Mouse (Mus musculus): ENCODE data around the gene Tnfrsf25.

Tnfrsf25 gene

DNA sequence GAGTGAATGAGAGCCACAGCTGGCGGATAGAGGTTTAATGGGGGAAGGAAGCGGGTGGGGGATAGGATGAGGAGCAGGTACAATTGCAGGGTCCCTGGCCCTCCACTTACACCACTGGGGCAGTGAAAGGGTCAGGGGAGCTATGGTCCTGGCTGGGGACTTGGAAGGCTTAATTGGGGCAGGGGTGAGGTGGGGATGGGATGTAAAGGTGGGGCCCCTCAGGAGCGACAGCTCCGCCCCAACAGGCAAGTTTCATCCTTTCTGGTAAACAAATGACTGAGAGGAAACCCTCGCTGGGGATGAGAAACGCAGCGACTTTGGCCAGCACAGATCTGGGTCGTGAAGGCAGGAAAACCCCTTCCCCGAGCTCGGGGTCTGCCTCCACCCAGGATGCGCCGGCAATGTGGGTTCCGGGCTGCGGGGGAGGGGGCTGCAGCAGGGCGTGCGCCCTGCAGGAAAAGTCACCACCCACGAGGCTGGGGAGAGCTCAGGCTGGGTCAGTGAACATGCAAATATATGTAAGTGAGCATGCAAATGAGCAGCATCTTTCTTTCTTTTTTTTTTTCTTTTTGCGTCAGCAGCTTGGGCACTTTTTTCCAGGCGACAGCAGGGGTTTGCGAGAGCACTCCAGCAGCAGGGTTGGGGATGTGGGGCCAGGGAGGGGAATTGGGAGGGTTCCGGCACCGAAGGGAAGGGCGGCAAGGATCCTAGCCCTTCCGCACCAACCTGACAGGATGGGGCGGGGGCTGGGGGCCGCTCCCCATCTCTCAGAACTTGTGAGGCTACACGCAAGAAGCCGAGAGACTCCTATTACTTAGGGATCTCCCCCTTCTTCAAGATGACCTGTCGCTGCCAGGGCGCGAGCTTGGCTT is 4.8 kb downstream of the Tnfrsf25 start:
- DNase-seq (ENCODE audit: low spot score in 2 of 2) = peak in 1 of 2 experiments; percentile 44

DNA sequence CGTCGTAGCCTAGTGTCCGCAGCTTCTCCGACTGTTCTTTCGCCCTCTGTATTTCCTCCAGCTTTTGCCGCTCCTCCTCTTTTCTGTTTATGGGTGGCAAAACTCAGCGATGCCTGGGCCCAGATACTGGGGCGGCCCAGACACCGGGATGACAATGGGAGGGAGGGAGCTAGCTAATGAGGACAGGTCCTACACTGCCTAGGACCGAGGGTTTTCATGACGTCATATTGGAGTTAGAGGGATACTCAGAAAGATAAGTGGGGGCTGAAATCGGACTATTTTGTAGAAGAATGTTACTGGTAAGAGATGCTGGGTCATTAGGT is 5.4 kb downstream of the Tnfrsf25 start:
- DNase-seq (ENCODE audit: low spot score in 2 of 2) = no peak

DNA sequence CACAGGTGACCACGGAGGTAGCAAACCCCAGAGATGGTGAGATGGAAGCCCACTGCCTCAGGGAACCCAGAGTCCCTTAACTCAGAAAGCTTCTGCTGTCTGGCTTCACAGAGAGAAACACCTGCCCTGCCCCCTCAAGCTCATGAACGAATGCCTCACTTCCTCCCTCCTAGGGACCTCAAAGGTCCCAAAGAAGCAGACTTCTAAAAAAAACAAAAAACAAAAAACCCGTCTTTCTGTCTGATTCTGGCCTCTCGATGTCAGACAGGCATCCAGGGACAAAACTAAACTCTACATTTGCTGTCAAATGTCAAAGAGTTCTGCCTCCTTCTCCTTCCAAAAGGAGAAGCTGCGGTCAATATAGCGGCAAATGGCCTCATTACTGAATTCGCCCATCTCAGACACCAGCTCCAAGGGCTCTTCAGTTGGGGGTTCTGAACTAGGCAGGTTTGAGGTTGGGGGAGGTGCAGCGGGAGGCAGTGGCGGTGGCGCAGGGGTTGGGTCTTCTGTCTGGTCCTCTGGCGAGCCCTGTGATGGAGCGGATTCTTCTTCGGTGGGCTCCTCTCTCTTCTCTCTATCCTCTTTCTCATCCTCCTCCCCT is 8.7 kb downstream of the Tnfrsf25 start:
- DNase-seq (ENCODE audit: low spot score in 2 of 2) = no peak

DNA sequence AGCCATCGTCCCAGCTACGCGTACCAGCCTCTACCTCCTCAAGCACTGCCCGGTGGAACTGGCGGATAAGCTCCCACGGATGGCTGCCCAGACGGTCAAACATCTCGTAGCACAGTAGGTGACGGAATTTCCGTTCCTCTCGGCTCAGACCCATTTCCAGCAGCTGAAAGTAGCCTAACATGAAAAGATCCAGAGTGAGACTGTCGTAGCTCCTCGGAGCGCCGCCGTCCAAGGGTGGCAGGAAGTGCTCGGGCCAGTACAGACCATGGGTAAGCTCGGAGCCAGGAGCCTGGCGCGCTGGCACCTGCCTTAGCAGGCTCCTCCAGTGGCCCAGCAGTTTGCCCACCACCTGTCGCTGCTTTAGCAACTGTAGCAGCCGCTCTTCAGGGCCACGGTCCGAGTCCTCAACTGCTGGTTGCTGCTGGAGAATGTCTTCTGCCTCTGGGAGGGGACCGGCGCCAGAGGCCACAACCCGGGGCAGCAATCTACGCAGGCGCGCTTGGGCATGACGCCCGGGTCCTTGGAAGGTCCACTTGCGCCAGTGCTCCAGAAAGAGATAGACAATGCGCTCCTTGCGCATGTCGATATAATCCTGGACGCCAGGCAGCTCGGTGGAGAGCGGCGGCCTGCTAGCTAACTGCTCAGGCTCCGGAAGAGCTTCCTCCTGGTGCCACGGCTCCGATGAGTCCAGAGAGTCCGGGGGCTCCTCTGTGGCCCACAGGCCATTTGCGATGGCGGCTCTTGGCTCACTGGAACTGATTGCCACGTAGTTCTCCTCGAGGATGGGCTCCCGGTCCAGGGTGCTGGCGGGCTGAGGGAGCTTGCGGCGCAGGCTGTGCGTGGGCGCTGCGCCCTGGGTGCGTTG is 9.7 kb downstream of the Tnfrsf25 start:
- no peak for DNase-seq (ENCODE audit: low spot score in 2 of 2)

DNA sequence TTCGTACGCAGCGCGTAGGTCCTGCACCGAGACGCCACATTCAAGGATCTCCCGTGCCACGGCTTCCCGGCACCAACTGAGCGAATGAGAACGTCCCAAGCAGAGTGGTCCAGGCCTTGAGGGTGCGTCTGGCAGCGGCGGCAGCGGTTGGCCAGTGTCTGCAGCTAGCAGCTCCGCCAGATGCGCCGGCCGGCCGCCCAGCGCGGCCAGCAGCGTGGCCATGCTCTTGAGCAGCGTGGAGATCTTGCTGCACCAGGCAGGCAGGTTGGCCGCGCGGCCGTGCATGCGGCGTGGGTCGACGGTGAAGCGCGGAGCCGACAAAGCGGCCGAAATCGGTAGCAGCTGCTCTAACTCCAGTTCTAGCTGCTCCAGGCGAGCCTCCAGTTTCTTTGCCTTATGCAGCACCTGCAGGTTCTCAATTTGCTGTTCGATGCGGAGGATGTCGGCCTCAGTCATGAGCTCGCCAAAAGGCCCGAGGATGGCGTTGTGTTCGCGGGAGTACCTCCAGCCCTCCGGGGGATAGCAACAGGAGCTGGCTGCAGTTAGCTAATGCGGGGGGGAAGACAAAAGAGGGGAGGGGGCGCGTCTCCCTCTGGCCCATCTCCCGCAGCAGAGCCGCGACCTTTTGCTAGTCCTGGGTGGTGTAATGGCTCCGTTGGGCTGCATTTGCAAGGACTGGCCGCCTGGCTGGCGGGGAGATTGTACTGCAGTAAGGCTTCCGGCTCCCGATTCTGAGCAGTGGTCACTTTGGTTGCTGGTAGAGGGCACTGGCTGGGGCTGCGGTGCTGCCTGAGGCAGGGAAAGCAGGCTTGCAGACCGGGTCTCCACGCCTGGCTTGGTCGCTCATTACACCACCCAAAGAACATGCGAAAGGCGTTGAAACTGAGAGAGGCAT is 10.5 kb downstream of the Tnfrsf25 start:
- no peak for DNase-seq (ENCODE audit: low spot score in 2 of 2)

DNA sequence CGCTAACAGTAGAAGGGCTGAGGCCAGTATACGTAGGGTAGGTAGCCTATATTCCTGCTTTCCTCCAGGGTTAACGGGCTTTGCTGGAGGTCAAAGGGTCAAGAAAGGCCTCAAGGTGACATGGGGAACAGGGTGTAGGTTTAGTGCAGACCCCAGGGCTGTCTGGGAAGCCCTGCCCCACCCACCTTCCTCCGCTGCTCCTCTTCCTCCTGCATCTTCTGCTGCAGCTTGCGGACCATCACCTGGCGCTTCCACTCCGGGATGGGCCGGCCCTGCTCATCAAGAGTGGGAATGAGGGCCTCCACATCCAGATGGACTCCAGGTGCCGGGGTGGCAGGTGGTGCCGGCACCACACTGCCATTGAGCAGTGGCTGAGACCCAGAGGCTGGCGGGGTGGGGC is 12.2 kb downstream of the Tnfrsf25 start:
- DNase-seq (ENCODE audit: low spot score in 2 of 2) = no peak

DNA sequence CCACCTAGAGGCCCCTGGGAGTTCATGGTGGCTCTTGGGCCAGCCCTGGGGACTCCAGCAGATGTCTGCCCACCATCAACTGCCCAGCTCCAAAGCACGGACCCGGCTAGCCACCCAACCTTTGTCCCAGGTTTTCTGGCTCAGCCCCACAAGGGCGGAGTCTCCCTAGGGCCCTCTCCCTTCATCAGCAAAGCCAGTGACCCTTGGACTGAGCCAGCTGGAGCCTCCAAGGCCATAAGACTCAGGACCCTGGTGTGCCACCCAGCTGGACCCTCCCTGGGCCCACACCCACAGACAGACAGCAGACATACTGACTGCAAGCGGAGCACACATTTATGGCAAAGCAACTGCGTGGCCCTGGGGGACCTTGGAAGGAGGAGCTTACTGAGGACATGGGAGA is 13.1 kb downstream of the Tnfrsf25 start:
- no peak for DNase-seq (ENCODE audit: low spot score in 2 of 2)

DNA sequence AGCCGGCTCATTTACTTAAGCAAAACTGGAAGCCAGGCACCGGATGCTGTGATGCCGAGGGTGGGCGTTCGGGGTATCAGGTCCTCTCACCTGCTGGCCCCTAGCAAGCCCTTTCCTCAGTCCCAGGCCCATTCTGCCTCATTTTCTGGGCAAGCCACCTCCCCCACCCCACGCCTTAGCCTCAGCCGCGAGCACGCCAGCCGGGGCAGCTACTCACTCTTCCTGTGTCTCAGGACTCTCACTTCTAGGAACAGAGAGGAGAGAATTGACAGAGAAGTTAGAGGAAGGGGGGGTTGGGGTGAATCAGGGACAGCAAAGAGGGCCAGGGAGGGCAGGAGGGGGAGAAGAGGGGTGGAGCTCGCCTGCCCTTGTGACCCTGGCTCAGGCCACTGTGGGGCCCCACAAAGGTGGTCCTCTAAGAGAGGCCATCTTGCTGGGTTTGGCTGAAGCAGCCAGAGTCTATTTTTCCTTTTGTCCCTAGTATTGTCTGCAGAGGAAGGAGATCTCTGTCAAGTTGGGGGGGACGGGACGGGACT is 13.7 kb downstream of the Tnfrsf25 start:
- DNase-seq (ENCODE audit: low spot score in 2 of 2) = no peak

DNA sequence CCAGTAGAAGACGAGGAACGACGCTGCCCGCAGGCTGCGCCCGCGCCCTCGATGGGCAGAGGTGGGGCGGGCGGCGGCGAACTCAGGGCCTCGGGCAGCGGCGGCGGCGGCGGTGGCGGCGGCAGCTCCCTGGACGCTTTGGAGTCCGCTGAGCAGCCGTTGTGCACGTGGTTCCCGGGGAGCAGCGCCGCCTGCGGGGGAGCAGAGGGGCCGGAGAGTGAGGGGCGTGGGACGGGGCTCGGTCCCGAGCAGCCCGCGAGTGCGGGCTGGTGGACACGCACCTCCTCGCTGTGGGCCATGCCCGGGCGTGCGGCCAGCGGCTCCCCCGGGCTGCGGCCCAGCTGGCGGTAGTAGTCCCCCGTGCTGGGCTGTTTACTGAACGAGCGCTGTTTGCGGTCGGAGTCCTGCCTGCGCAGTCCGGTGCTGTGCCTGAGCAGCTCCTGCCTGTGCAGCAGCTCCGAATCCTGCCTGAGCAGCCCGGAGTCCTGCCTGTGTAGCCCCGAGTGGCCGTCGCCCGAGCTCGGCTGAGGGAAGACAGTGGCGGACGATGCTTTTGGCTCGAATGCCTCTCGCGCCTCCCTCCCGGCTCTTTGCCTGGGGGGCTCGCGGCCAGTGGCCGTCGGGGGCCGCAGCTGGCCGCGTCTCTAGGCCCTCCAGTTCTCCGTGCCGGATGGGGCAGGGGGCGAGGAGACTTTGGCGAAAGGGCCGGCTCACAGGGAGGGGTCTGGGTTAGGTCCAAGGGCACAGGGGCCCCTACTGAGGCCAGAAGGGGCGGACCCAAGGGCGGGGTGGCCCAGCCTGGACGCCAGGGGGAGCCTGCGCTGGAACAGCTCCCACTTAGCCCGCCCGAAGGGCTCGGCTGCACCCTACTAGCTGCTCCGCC is 15.3 kb downstream of the Tnfrsf25 start:
- peak in 1 of 2 experiments; percentile 57 for DNase-seq (ENCODE audit: low spot score in 2 of 2)

DNA sequence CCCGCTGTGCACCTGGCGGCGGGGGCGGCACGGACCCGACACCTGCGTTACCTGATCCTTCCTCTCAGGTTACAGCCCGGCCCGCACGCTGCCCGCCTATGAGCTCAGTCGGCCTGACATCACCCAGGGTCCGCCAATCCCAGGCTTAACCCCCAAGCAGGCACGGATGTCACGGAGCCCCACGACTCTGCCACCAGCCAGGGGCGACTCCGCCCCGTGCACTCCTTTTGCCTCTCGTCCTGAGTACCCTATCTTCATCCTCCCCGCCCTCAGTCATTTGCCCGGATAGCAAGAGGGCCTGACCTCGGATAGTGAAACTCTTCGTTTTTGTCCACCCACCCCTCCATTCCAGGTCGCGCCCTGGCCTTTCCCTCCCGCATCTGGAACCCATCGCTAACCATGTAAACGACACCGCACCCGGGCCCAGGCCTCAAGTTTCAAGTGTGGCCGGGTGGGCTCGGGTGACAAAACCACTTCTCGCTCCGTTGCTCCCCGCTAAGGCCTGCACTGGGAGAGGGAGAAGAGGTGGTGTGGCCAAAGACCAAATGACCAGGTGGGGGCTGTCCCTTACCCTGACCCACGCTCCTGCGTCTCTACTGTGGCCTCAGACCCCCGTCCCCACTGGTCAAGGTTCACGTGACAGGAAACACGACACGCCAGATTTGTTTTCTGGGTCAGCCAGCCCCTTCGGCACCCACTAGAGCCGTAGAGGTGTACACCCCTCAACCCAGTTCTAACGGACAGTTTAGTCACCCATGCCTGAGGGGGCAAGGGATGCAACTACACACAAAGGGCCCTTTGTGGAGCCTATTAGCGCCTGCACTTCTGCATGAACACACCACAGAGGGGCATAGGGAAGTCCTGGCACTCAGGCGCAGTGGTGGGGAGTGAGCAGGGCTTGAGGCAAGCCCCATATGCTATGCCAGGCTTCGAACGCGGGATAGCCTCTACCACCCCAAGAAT is 16.4 kb downstream of the Tnfrsf25 start:
- DNase-seq (ENCODE audit: low spot score in 2 of 2) = no peak

DNA sequence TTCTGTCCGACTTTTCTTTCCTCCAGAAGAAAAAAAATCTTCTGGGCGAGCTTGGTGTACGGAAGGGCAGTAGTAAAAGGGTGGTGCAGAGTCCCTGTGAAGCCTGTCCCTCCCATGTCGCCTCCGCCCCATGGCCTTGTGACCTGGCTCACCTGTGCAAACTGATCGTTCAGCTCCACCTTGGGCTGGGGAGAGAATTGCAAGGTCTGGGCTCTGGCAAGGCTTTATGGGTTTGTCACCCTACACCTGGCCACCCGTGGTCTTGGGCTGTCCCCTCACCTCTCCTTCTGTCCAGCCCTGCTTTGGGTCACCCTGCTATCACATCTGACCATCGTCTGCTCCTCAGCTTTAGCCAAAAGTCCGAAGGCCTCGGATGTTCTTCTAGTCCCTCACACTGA is 17.0 kb downstream of the Tnfrsf25 start:
- DNase-seq (ENCODE audit: low spot score in 2 of 2) = no peak

DNA sequence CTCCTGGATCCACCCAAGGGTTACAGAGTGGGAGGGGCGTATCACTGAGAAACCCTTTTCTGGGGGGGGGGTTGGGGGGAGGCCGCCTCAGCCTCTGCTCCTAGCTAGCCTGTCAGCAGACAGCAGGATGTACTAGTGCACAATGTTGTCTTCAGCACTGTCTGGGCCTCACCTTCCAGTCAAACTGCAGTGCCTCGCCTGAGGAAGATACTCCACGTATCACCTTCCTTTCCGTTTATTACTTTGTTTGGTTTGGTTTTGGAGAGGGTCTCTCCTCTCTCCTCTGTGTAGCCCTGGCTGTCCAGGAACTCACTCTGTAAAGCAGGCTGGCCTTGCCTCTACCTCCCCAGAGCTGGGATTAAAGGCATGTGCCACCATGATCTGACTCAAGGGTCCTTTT is 17.5 kb downstream of the Tnfrsf25 start:
- no peak for DNase-seq (ENCODE audit: low spot score in 2 of 2)

DNA sequence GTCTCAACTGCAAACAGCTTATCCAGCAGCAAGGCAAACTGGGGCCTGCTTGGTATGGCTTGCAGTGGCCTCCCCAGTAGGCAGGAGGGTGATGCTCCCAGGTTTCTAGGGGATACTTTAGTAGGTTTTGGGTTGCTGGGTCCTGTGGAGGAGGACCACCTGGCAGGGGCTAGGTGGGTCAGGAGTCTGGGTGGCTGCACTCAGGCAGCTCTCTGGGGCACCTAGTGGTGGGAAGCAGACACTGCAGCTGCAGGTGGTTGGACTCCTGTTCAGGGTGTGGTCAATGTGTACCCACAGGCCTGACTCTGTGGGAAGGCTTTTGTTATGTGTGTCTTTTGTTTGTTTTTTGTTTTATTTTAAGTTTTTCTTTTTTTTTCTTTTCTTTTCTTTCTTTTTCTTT is 18.8 kb downstream of the Tnfrsf25 start:
- DNase-seq (ENCODE audit: low spot score in 2 of 2) = peak; percentile 43 to 64

DNA sequence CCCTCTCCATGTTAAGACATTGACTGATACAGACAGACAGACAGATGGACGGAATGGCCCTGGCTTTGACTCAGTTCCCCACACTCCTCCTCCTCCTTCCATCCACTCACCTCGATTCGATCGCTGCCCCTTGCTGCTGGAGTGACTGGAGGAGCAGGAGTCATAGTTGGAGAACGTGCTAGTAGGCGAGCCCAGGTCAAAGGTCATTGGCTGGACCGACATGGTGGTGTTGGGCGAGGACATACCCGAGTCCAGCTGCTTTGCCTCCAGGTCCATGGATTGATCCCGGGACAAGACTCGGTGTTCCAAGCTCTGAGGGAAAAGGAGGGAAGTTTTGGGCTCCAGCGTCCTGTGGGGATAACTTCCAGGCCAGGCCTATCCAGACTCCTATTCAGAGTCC is 19.6 kb downstream of the Tnfrsf25 start:
- DNase-seq (ENCODE audit: low spot score in 2 of 2) = no peak

DNA sequence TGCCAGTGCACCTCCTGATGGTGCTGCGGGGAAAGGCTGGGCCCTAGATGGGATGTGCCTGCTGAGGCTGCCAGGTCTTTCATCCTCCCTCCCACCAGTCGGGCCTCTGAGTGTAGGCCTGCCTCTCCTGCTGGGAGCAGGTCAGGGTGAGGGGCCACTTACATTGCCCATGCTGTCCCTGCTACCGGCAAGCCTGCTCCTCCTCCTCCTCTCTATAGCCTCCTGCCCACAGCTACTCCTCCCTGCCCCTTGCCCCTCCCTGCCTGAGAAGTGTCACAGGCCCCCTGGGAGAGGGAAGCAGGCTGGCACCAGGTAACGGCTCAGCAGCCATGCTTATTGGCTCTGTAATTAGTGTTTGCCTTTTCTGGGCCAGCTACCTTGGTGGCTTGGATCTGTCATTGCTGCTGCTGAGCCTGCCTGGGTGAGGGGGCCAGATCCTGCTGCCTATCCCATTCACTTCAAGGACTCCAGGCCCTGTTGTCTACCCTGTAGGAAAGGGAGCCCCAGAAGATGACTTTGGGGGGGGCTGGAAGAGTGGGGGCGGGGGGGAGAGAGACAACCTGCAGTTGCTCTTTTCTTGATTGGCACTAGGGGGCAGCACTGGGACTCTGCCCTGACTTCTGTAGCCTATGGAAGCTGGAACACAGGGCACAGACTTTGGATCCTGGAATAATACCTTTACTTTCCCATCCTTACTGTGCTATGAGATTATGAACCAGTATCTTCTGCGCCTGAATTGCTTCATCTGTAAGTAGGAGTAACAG is 20.6 kb downstream of the Tnfrsf25 start:
- DNase-seq (ENCODE audit: low spot score in 2 of 2) = peak in 1 of 2 experiments; percentile 33

DNA sequence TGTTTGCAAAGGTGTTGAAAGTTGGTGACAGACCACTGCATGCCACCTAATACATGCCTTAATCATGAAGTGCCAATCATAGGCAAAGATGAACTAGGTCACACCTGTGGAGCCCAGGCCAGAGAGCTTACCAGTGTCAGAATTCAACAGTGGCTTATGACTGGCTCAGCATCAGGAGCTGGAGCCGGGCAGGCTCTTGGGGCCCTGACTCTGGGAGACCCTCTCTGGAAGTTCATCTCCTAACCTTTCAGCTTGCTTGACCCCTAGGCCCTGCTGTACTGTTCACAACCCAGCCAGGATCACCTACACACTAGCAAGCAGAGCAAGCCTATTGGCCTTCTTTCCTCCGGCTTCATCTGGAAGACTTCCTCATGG is 21.1 kb downstream of the Tnfrsf25 start:
- DNase-seq (ENCODE audit: low spot score in 2 of 2) = no peak

DNA sequence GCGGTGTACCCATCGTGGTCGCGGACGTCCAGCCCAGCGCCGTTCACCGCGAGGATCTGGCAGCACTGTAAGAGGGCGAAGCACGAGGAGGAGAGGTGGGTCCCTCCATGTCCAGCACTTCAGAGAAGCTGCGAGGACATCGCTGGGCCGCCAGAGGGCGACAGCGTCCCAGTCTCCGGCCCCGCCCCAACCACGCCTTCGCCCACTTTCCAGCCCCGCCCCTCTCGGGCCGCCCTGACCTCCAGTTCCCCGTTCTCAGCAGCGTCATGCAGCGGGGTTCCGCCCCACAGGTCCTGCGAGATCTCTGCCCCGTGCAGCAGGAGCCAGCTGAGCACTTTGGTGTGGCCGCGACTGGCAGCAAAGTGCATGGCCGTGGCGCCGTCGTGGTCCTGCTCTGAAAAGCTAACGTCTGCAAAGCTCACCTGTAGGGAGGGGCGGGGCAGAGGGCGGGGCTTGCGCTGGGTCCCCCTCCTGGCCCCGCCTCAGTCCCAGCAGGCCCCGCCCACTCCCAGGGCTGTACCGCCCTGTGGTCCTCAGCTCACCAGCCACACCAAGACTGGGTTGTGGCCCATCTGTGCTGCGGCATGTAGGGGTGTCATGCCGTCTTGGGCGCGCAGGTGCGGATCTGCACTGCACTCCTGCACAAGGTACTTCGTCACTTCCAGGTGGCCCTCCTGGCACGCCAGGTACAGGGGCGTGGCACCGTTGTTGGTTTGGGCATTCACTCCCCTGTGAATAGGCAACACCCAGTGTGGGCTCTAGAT is 22.9 kb downstream of the Tnfrsf25 start:
- DNase-seq (ENCODE audit: low spot score in 2 of 2) = peak; percentile 95

DNA sequence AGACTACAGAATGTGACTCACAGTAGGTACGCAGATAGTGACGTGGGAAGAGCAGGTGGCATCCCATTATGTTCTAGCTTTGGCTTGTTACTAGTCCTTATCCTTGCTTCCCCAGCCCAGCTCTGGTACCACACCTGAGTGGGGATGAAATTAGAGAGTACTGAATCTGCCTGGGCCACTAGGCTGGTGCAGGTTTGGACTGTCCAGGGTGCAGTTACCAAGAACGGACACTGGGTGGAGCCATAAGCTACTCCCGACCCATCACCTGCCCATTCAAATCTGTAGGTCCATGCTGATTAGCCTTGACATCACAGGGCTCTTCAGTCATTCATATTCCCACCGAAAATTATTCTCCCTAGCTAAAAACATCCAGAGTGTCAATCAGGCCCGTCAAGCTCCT is 24.7 kb downstream of the Tnfrsf25 start:
- peak; percentile 46 to 61 for DNase-seq (ENCODE audit: low spot score in 2 of 2)
